Mouse (Mus musculus) testis, postnatal 10 days (tissue): ENCODE measurements around the gene Myl7.

Source experiments
- DNase-seq: peaks from one replicate; pipeline ENCODE4 v3.0.0; 2021; ENCODE audit warnings: low spot score

The Myl7 gene

DNA sequence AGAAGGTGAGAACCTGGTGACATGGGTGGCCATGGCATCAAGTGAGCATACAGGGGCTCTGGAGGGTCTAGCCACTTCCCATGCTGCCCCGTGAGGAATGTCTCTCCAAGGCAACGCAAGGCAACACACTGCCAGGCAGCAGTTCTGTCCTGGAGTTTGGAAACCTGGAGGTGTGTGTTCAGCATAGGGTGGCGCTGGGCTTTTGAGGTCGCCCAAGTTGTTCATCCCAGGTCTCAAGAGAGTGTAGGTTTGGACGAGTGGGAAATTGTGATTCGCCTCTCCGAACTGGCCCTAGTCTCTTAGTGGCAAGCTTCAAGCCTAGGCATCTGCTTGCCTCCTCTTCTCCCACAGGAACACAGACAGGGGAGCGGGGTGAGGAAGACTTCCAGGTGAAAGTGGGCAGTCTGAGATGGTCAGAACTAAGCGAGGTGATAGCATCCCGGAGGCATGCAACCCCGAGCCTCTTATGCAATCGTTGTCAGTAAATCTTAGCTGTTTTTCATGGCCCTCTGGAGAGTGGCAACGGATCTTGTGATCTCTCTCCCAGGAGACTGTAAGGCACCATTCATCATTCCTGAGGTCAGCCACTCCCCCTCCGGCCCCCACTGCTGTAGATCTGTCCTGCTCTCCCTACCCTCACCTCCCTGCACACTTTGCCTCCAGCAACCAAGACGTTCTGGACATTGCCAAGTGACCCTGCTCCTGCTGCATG is 36.0 kb downstream of the Myl7 start:
- no peak for DNase-seq

DNA sequence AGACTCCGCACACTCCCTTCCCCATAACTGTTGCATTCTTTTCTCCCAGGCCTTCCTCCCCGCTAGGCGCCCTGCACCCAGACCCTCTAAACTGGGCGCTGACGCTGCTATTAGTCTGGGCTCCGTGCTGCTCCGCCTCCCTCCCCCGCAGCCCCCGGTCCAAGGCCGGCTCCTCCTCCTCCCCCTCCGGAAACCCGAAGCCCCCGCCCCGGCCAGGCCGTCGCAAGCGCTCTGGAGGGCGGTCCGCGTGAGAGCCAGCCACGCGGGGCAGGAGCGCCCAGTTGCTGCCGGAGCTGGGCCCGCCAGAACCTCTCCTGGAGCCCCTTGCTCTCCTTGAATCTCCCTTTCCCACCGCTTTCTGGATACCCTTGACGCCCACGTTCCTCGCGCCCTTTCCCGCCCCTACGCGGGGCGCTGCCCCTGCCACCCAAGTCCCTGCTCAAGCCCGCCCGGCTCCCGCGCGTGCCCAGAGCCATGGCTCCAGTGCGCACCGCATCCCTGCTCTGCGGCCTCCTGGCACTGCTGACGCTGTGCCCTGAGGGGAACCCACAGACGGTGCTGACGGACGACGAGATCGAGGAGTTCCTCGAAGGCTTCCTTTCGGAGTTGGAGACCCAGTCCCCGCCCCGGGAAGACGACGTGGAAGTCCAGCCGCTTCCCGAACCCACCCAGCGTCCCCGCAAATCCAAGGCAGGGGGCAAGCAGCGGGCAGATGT is 36.7 kb downstream of the Myl7 start, which contains the start of gene Aebp1:
Gene Aebp1, plus strand, starts transcription at position 270 of the 716 bp plus-strand sequence.
- peak; percentile 87 for DNase-seq

DNA sequence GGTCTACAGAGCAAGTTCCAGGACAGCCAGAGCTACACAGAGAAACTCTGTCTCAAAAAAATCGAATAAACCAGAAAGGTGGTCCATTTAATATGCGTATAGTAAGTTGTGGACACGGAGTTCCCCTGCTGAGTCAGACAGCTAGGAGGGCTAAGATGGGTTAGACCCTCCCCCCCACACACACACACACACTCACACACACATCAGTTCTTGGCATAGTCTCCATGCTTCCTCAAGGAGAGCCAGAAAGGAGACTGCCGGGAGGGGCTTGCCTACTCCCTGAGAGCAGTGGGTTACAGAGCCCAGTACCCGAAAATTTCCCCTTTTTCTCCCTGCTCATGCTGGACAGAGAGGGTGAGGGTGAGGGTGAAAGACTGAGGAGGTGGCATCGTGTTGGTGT is 37.9 kb downstream of the Myl7 start:
- DNase-seq, result no peak

GRCm38 (mm10) chr11:5859883-5860550 is 38.6 kb downstream of the Myl7 start:
- no peak for DNase-seq

GRCm38 (mm10) chr11:5858723-5859122 is 39.9 kb downstream of the Myl7 start:
- DNase-seq, result no peak

DNA sequence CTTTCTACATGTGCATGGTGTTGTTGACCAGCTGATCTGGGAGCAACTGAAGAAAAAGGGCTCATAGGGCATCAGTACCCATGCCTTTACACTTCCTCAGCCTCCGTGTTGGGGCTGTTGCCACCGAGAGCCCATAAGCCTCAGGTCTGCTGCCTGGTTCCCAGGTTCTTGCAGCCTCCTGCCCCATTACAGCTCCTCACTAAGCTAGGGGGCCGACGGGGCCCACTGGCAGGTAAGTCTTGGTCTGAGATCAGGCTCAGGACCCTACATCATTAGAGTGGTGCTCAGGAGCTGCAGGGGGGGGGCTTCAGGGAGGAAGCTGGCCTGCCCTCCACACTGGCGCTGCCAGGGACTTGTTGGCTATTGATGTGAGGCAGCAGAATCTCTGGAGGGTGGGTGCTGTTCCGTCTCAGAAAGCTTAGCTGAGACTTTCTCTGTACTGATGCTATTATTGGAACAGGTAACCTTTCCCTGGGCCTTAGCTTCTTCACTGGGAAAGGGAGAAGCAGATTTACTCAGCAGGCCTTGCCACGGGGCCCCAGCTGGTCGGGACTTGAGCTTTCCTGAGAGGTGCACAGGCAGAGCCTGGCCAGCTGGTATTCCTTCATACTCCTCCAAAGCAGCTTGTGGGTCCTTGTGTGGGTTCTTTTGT is 42.0 kb downstream of the Myl7 start:
- no peak for DNase-seq

GRCm38 (mm10) chr11:5855902-5856301 is 42.7 kb downstream of the Myl7 start:
- DNase-seq, result peak; percentile 60

GRCm38 (mm10) chr11:5855481-5855880 is 43.1 kb downstream of the Myl7 start:
- DNase-seq, result no peak

GRCm38 (mm10) chr11:5852314-5852713 is 46.3 kb downstream of the Myl7 start:
- no peak for DNase-seq

DNA sequence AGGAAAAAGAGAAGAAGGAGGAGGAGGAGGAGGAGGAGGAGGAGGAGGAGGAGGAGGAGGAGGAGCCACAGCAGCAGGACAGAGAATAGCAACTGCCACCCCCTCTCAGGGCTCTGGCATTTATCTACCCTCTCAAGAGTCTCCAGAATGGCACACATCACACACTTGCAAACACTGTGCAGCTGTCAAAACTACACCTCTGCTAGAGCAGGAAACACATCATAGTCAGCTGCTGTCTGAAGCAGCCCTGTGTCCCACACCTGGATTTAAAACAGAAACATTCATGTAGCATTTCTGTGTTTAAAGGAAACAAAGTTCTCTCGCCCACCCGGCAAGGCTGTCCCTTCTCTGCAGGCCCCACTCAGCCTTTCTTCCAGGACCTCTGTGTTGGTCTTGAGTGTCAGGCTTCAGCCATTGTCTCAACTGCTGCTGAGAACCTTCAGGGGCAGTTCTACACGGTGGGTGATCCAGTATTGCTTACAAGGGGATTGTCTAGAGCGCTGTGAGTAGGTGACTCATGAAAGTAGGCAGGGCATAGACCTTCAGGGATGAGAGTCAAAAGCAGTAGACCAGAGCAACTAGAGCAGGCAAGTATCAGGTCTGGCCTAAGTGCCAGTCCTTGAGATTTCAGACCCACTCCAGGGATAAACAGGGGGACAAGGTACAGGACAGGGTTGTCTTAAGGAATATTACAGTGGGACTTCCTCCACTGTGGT is 47.4 kb downstream of the Myl7 start:
- no peak for DNase-seq

DNA sequence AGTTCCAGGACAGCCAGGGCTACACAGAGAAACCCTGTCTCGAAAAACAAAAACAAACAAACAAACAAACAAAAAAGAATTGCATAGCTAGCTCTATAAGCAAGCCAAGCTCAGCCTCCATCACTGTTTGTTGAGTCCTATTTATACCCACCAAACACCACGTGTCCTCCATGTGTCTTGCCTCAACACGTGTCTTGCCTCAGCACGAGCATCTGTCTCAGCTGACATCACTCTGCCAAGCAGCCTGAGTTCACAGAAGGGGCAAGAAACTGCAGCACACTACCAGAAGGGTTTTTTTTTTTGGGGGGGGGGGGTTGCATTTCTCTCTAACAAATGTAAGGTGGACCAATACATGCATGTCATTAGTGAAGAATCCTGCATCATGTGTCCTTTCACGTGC is 48.1 kb downstream of the Myl7 start:
- DNase-seq, result no peak

DNA sequence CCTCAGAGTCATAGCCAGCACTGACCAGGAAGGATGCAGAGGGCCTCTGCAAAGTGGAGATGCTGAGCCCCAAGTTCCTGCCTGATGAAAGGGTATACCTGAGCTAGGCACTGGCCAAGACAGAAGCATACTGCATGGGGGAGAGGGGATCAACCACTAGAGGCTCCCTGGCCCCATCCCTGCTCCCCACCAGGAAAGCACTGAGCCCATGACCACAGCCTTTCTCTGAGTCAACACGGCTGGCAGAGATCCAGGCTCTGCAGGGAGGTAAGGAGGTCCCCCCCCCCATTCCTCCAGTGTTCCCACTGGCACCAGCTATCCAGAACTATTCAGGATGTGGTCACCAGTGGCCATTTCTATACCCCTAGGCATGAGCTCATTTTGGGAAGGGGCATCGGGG is 49.3 kb downstream of the Myl7 start:
- peak; percentile 66 for DNase-seq

DNA sequence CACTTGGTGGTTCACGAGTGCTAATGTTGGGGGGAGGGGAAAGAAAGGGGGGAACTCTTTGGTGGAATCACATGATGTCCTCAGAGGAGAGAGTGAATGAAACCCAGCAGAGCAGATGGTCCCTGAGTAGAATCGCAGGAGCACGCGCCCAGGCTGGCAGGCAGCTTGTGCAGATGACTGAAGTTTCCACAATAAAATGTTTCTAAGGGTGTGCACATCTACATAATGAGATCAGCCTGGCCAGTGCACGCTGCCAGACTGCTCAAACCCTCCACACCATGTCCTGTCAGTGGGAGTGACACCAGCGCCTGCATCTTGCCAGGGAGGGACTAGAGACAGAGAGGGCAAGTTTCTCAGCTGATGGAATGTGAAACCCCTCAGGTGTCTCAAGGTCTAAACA is 49.8 kb downstream of the Myl7 start:
- peak; percentile 44 for DNase-seq

DNA sequence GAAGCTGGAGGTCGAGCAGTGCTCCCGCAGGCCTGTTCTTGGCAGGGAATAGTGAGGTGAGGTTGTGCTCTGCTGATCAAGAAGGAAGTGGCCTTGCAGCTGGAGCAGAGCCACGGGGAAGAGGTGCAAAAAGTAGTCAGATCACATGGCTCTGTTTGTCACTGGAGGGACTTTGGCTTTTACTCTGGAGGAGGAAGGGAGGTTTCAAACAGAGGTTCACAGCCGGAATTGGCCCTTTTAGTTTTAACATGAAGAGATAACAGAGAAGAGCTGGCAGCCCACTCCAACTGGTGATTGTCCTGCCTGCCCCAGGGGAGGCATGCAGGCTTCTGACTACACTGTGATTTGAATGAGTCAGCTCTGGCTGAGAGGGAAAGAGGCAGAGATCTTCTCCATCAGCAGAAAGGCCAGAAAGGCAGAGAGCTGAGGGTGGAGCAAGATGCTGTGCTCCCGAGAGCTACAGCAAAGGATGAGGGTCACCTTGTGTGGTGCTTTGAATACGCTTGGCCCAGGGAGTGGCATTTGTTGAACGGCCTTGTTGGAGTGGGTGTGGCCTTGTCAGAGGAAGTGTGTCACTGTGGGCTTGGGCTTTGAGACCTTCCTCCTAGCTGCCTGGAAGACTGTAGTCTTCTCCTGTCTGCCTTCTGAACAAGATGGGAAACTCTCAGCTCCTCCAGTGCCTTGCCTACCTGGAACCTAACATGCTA is 51.8 kb downstream of the Myl7 start:
- DNase-seq, result peak; percentile 59
